21 mouse cellular contexts compared by ENCODE assay signal in the genomic region with DNA sequence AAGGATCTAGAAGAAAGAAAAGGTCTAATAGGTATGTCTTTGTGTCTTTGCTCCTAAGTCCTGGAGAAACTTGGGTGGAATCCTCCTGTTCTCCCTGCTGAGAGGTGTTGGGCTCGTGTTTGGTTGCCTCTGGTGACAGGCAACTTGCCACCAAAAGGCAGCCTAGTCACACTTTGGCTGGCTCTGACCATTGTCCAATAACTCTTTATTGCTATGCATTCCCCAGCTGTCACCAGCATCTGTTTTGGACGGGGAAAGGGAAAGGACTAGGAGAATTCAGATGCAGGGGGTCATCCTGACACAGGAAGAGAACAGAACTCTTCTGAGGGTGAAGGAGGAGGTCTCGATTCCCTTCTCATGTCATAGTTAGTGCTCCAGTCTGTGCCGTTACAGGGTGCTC.
A peak's percentile ranks its signal among the peaks of the same experiment; 100 is the strongest.
DNase-seq lines count a peak whose midpoint lies in the region; ATAC-seq lines count a peak whose summit lies in the region.
"Had no signal": no experiment of that assay in that cellular context is flagged by ENCODE, and none has a peak within 500 bp of the region (broad histone marks: within the 10 kb centered on the region; RNA-seq: fewer than 3 reads in every experiment).

No protein-coding gene starts in this region.

- H3K4me1 ChIP-seq in kidney, embryonic 16.5 days (ENCODE audit: insufficient read depth, low read length): peaks cover 53% of the 10 kb centered on the region
- peaks cover 44% of the 10 kb centered on the region for H3K4me1 ChIP-seq in kidney, embryonic 14.5 days (ENCODE audit: control insufficient read depth, insufficient read depth, low read length)

- no peak overlapping the region for H3K9ac ChIP-seq in kidney, embryonic 16.5 days (replicated peaks; ENCODE audit: low read length)
- no peak overlapping the region for H3K9ac ChIP-seq in kidney, embryonic 14.5 days (ENCODE audit: low read depth, low read length)
- H3K9ac ChIP-seq: lung, embryonic 14.5 days; neural tube, embryonic 12.5 days had no signal

- no peak overlapping the region for H3K4me2 ChIP-seq in kidney, embryonic 16.5 days (replicated peaks; ENCODE audit: low read depth, low read length)
- no peak overlapping the region for H3K4me2 ChIP-seq in kidney, embryonic 14.5 days (replicated peaks; ENCODE audit: low read depth, low read length)
- H3K4me2 ChIP-seq: lung, embryonic 14.5 days; midbrain, embryonic 11.5 days; neural tube, embryonic 12.5 days had no signal

- 0 out of 2 replicates have a peak overlapping the region, but pooled peaks have one; percentile 25 for H3K27ac ChIP-seq in kidney, embryonic 16.5 days (ENCODE audit: low read length)
- H3K27ac ChIP-seq in kidney, embryonic 14.5 days (ENCODE audit: low read depth, low read length): no peak overlapping the region
- H3K27ac ChIP-seq: left cerebral cortex, adult 2 months; macrophage; neural tube, embryonic 12.5 days had no signal

- H3K36me3 ChIP-seq in kidney, embryonic 16.5 days (ENCODE audit: insufficient read depth, low read length): no peaks in the 10 kb centered on the region
- H3K36me3 ChIP-seq in kidney, embryonic 14.5 days (ENCODE audit: control insufficient read depth, insufficient read depth, low read length): no peaks in the 10 kb centered on the region
- H3K36me3 ChIP-seq: embryonic facial prominence, embryonic 10.5 days; neural tube, embryonic 12.5 days had no signal

- no peaks in the 10 kb centered on the region for H3K27me3 ChIP-seq in kidney, embryonic 16.5 days (ENCODE audit: insufficient read depth, low read length)
- H3K27me3 ChIP-seq in kidney, embryonic 14.5 days (ENCODE audit: control insufficient read depth, insufficient read depth, low read length): no peaks in the 10 kb centered on the region
- H3K27me3 ChIP-seq: neural tube, embryonic 12.5 days had no signal

- ATAC-seq in kidney, embryonic 16.5 days (ENCODE audit: low FRiP score, low TSS enrichment): no peak
- ATAC-seq in kidney, embryonic 14.5 days (ENCODE audit: low FRiP score, low TSS enrichment): no peak
- ATAC-seq: forebrain, embryonic 14.5 days had no signal

- 58% methylated on average over 4 of the region's 4 CpGs for WGBS in kidney, embryonic 16.5 days
- WGBS in kidney, embryonic 14.5 days: 58% methylated on average over 4 of the region's 4 CpGs

- H3K4me3 ChIP-seq in kidney, embryonic 16.5 days (ENCODE audit: low read length): no peak overlapping the region
- H3K4me3 ChIP-seq in kidney, embryonic 14.5 days (ENCODE audit: low read length): no peak overlapping the region
- H3K4me3 ChIP-seq: embryonic facial prominence, embryonic 10.5 days; left cerebral cortex, adult 2 months; neural tube, embryonic 12.5 days had no signal

- peak; percentile 95 for DNase-seq in heart, adult 11 months
- DNase-seq in heart, adult 8-10 months (ENCODE audit: low spot score): no peak
- DNase-seq in urinary bladder, postnatal 14 days (ENCODE audit: low spot score): peak; percentile 32
- DNase-seq in urinary bladder, postnatal 10 days (ENCODE audit: low spot score): no peak
- no peak for DNase-seq in thymus, adult 18-20 months
- no peak for DNase-seq in adrenal gland, adult 2 months
- DNase-seq: B cell, adult 2 months; cerebellum, adult 9-10 months; kidney, adult 2 months; layer of hippocampus, adult 9-11 months; left cerebral cortex, postnatal 4 days; lung, embryonic 14.5 days; right cerebral cortex, adult 18-20 months had no signal

- no peaks in the 10 kb centered on the region for H3K9me3 ChIP-seq in kidney, embryonic 16.5 days (ENCODE audit: low read length)
- no peaks in the 10 kb centered on the region for H3K9me3 ChIP-seq in kidney, embryonic 14.5 days (ENCODE audit: control insufficient read depth, low read length)
- H3K9me3 ChIP-seq: embryonic facial prominence, embryonic 10.5 days; neural tube, embryonic 12.5 days had no signal

Comparison
In these comparisons a context has a peak if more than half of its experiments do, and no peak if none do; other contexts are left out.
1. DNase-seq: peak in heart, adult 11 months (single experiment) and urinary bladder, postnatal 14 days (single experiment); none in heart, adult 8-10 months (single experiment), urinary bladder, postnatal 10 days (single experiment), thymus, adult 18-20 months (0 of 2) and adrenal gland, adult 2 months (single experiment).